Mouse (Mus musculus): Measurements from ENCODE around the gene Ankrd34a.

GRCm38 (mm10) chr3:96560881-96561668 lies 35.4 kb upstream of the Ankrd34a start:
- TF ChIP-seq CTCF (IDR thresholded peaks at IDR 0.05; ENCODE audit: low read depth) (no peak), EP300 (optimal IDR thresholded peaks at IDR 0.05) (peak; percentile 51)

Measured in stomach, postnatal 0 days (tissue).